In genomic region chr1:177038383-177038782, GRCm38 (mm10) we compare ENCODE assay signal across 17 mouse cellular contexts.
DNase-seq lines count a peak whose midpoint lies in the region; ATAC-seq and TF ChIP-seq lines count a peak whose summit lies in the region.
"Had no signal": no experiment of that assay in that cellular context is flagged by ENCODE, and none has a peak within 500 bp of the region (broad histone marks: within the 10 kb centered on the region; RNA-seq: fewer than 3 reads in every experiment).

No protein-coding gene starts in this region.

- peak; percentile 26 for ATAC-seq in forebrain, embryonic 14.5 days
- ATAC-seq in forebrain, embryonic 12.5 days (ENCODE audit: low FRiP score), result no peak
- ATAC-seq in kidney, postnatal 0 days (replicated peaks; ENCODE audit: low FRiP score, low read depth), result no peak
- peak; percentile 14 for ATAC-seq in activated CD4-positive, CD25-positive, alpha-beta regulatory T cell, adult 4 months
- ATAC-seq in midbrain, embryonic 13.5 days, result no peak
- ATAC-seq in monocyte, adult 5-6 weeks (replicated peaks; ENCODE audit: insufficient number of reproducible peaks, low FRiP score, low TSS enrichment, poor library complexity, severe bottlenecking), result no peak
- ATAC-seq: liver, embryonic 12.5 days had no signal

- no peak overlapping the region for H3K9ac ChIP-seq in forebrain, embryonic 14.5 days (ENCODE audit: low read length)
- no peak overlapping the region for H3K9ac ChIP-seq in forebrain, embryonic 12.5 days
- no peak overlapping the region for H3K9ac ChIP-seq in kidney, postnatal 0 days (ENCODE audit: low read depth, low read length)
- H3K9ac ChIP-seq in midbrain, embryonic 13.5 days (replicated peaks), result no peak overlapping the region
- H3K9ac ChIP-seq: embryonic facial prominence, embryonic 13.5 days; liver, embryonic 12.5 days had no signal

- 0 out of 2 replicates have a peak, but pooled peaks have one; percentile 8 for TF ChIP-seq CTCF in kidney, postnatal 0 days (IDR thresholded peaks at IDR 0.05; ENCODE audit: low read depth)

- no peaks in the 10 kb centered on the region for H3K27me3 ChIP-seq in forebrain, embryonic 14.5 days (replicated peaks; ENCODE audit: control insufficient read depth, insufficient read depth, low read length)
- H3K27me3 ChIP-seq in forebrain, embryonic 12.5 days, result no peaks in the 10 kb centered on the region
- H3K27me3 ChIP-seq in kidney, postnatal 0 days (ENCODE audit: insufficient read depth, low read length), result no peaks in the 10 kb centered on the region
- no peaks in the 10 kb centered on the region for H3K27me3 ChIP-seq in midbrain, embryonic 13.5 days
- H3K27me3 ChIP-seq: embryonic facial prominence, embryonic 13.5 days; liver, embryonic 12.5 days had no signal

- DNase-seq in forebrain, embryonic 14.5 days (ENCODE audit: low spot score), result peak; percentile 38
- no peak for DNase-seq in kidney, postnatal 0 days (ENCODE audit: low spot score)
- DNase-seq in kidney, postnatal 36 days, result no peak
- no peak for DNase-seq in B cell, adult 2 months
- DNase-seq: adrenal gland, postnatal 10 days; cerebellum, adult 2 months; kidney, adult 2 months; kidney, postnatal 25 days; lung, postnatal 10 days; thymus, adult 2 months had no signal

- H3K4me2 ChIP-seq in forebrain, embryonic 14.5 days (ENCODE audit: low read length), result no peak overlapping the region
- no peak overlapping the region for H3K4me2 ChIP-seq in forebrain, embryonic 12.5 days
- H3K4me2 ChIP-seq in kidney, postnatal 0 days (ENCODE audit: low read length), result no peak overlapping the region
- H3K4me2 ChIP-seq in midbrain, embryonic 13.5 days (replicated peaks), result no peak overlapping the region
- H3K4me2 ChIP-seq: embryonic facial prominence, embryonic 13.5 days; liver, embryonic 12.5 days had no signal

- no peak overlapping the region for H3K4me3 ChIP-seq in forebrain, embryonic 14.5 days (ENCODE audit: low read depth, low read length)
- H3K4me3 ChIP-seq in forebrain, embryonic 12.5 days (replicated peaks), result no peak overlapping the region
- no peak overlapping the region for H3K4me3 ChIP-seq in kidney, postnatal 0 days (replicated peaks; ENCODE audit: low read depth, low read length)
- H3K4me3 ChIP-seq in midbrain, embryonic 13.5 days (replicated peaks), result no peak overlapping the region
- H3K4me3 ChIP-seq: embryonic facial prominence, embryonic 13.5 days; limb, embryonic 10.5 days; liver, embryonic 12.5 days had no signal

- 0 out of 2 replicates have a peak, but pooled peaks cover 3% of the 10 kb centered on the region for H3K36me3 ChIP-seq in forebrain, embryonic 14.5 days (ENCODE audit: control insufficient read depth, insufficient read depth, low read length)
- peaks cover 5% of the 10 kb centered on the region; the same call in 1 of the 2 replicates for H3K36me3 ChIP-seq in forebrain, embryonic 12.5 days (replicated peaks)
- no peaks in the 10 kb centered on the region for H3K36me3 ChIP-seq in kidney, postnatal 0 days (ENCODE audit: insufficient read depth, low read length)
- no peaks in the 10 kb centered on the region for H3K36me3 ChIP-seq in midbrain, embryonic 13.5 days
- H3K36me3 ChIP-seq: embryonic facial prominence, embryonic 13.5 days; limb, embryonic 10.5 days; liver, embryonic 12.5 days had no signal

- H3K27ac ChIP-seq in forebrain, embryonic 14.5 days (ENCODE audit: low read depth, low read length), result peak overlapping the region; percentile 70
- no peak overlapping the region for H3K27ac ChIP-seq in forebrain, embryonic 12.5 days
- no peak overlapping the region for H3K27ac ChIP-seq in kidney, postnatal 0 days
- peak overlapping the region; percentile 25; the same call in 1 of the 2 replicates for H3K27ac ChIP-seq in midbrain, embryonic 13.5 days
- H3K27ac ChIP-seq: embryonic facial prominence, embryonic 13.5 days; limb, embryonic 10.5 days; liver, embryonic 12.5 days had no signal

- 40% methylated on average over 2 of the region's 2 CpGs for WGBS in forebrain, embryonic 14.5 days
- WGBS in forebrain, embryonic 12.5 days, result 47% methylated on average over 2 of the region's 2 CpGs
- 46% methylated on average over 2 of the region's 2 CpGs for WGBS in kidney, postnatal 0 days
- 39% methylated on average over 2 of the region's 2 CpGs for WGBS in midbrain, embryonic 13.5 days

- no peaks in the 10 kb centered on the region for H3K9me3 ChIP-seq in forebrain, embryonic 14.5 days (replicated peaks; ENCODE audit: control insufficient read depth, low read length)
- H3K9me3 ChIP-seq in forebrain, embryonic 12.5 days, result no peaks in the 10 kb centered on the region
- no peaks in the 10 kb centered on the region for H3K9me3 ChIP-seq in kidney, postnatal 0 days (replicated peaks; ENCODE audit: low read length)
- H3K9me3 ChIP-seq in midbrain, embryonic 13.5 days, result no peaks in the 10 kb centered on the region
- H3K9me3 ChIP-seq: embryonic facial prominence, embryonic 13.5 days; limb, embryonic 10.5 days; liver, embryonic 12.5 days had no signal

- H3K4me1 ChIP-seq in forebrain, embryonic 14.5 days (ENCODE audit: control insufficient read depth, insufficient read depth, low read length), result 0 out of 2 replicates have a peak, but pooled peaks cover 4% of the 10 kb centered on the region
- peaks cover 4% of the 10 kb centered on the region; the same call in 1 of the 2 replicates for H3K4me1 ChIP-seq in forebrain, embryonic 12.5 days
- H3K4me1 ChIP-seq in kidney, postnatal 0 days (replicated peaks; ENCODE audit: insufficient read depth, low read length), result no peaks in the 10 kb centered on the region
- H3K4me1 ChIP-seq in midbrain, embryonic 13.5 days (replicated peaks), result peaks cover 5% of the 10 kb centered on the region; the same call in 1 of the 2 replicates
- H3K4me1 ChIP-seq: embryonic facial prominence, embryonic 13.5 days; limb, embryonic 10.5 days; liver, embryonic 12.5 days had no signal

Comparison
In these comparisons a context has a peak if more than half of its experiments do, and no peak if none do; other contexts are left out.
1. ATAC-seq: peak in forebrain, embryonic 14.5 days (single experiment) and activated CD4-positive, CD25-positive, alpha-beta regulatory T cell, adult 4 months (single experiment); none in forebrain, embryonic 12.5 days (single experiment), kidney, postnatal 0 days (single experiment), midbrain, embryonic 13.5 days (single experiment) and monocyte, adult 5-6 weeks (single experiment).
2. H3K27ac ChIP-seq: peak in forebrain, embryonic 14.5 days (single experiment) and midbrain, embryonic 13.5 days (single experiment); none in forebrain, embryonic 12.5 days (single experiment) and kidney, postnatal 0 days (single experiment).